Mouse (Mus musculus) stomach, embryonic 14.5 days (tissue): Measurements from ENCODE around the gene Gpsm3. TPM values are rescaled to one million over a fixed set of nuclear protein-coding genes. Genes with fewer than 3 reads are reported as not detected.
A peak's percentile ranks its signal among the peaks of the same experiment; 100 is the strongest.

Experiments
- ATAC-seq: fragments of 200-750 bp; cut with Nextera tagmentation; 2 replicates; pipeline ENCODE4 v1.8.0; 2017; ENCODE audit warnings: low read depth, moderate TSS enrichment; ENCODE audit not compliant: insufficient number of reproducible peaks, insufficient read depth, low FRiP score
- H3K27ac ChIP-seq: fragments of 300-500 bp; sonication (generic); 2 replicates; pipeline ENCODE4 v1.5.1; 2014; ENCODE audit warnings: mild to moderate bottlenecking, low read length, moderate library complexity, mixed read lengths
- H3K27me3 ChIP-seq: fragments of 300-500 bp; sonication (generic); 2 replicates; pipeline ENCODE4 v1.6.1; 2014; ENCODE audit warnings: low read length, control low read depth, mixed read lengths; ENCODE audit not compliant: control insufficient read depth, insufficient read depth
- H3K36me3 ChIP-seq: fragments of 300-500 bp; sonication (generic); 2 replicates; pipeline ENCODE4 v1.6.1; 2014; ENCODE audit warnings: mild to moderate bottlenecking, control low read depth, low read length, moderate library complexity, mixed read lengths; ENCODE audit not compliant: control insufficient read depth, insufficient read depth
- H3K4me1 ChIP-seq: fragments of 300-500 bp; sonication (generic); 2 replicates; pipeline ENCODE4 v1.6.1; 2014; ENCODE audit warnings: low read length, control low read depth, mixed read lengths; ENCODE audit not compliant: control insufficient read depth, insufficient read depth
- H3K4me2 ChIP-seq: fragments of 300-500 bp; sonication (generic); replicated peaks from 2 replicates; pipeline ENCODE4 v1.6.1; 2014; ENCODE audit warnings: low read depth, low read length, control low read depth
- H3K4me3 ChIP-seq: fragments of 300-500 bp; sonication (generic); 2 replicates; pipeline ENCODE4 v1.5.1; 2014; ENCODE audit warnings: low read depth, low read length, control low read depth
- H3K9ac ChIP-seq: fragments of 300-500 bp; sonication (generic); replicated peaks from 2 replicates; pipeline ENCODE4 v1.6.1; 2014; ENCODE audit warnings: low read depth, mild to moderate bottlenecking, control low read depth, low read length, moderate library complexity, mixed read lengths
- H3K9me3 ChIP-seq: fragments of 300-500 bp; sonication (generic); 2 replicates; pipeline ENCODE4 v1.6.1; 2016; ENCODE audit warnings: low read depth, low read length, control low read depth; ENCODE audit not compliant: control insufficient read depth
- WGBS: fragments of 180-500 bp; shearing (Covaris S2); extraction: QIAGEN DNeasy Blood & Tissue Kit; methylation state at CpG from one replicate; pipeline ENCODE4 v1.1.7; 2014; 5-methylcytosine and 5-hydroxymethylcytosine counted together
- polyA plus RNA-seq: library from polyadenylated mRNA; unstranded; fragments of >200 nt; fragmentation: Nextera tagmentation; extraction: Ambion mirVana; gene quantifications from 2 replicates; pipeline ENCODE4 v1.2.1, GENCODE M21; 2014

The Gpsm3 gene
- polyA plus RNA-seq, 1 experiment from 2014 or later: 6.1 TPM

GRCm38 (mm10) chr17:34626062-34626772 lies 36.6 kb downstream of the Gpsm3 start:
- H3K4me2 ChIP-seq: peak overlapping the region; percentile 56
- H3K4me3 ChIP-seq: peak overlapping the region; percentile 69
- peak overlapping the region; percentile 50; the same call in 1 of the 2 replicates for H3K9ac ChIP-seq
- H3K9me3 ChIP-seq: no peaks in the 10 kb centered on the region
- peaks cover 15% of the 10 kb centered on the region; the same call in 1 of the 2 replicates for H3K36me3 ChIP-seq
- H3K27me3 ChIP-seq: peaks cover 15% of the 10 kb centered on the region
- peaks cover 34% of the 10 kb centered on the region for H3K4me1 ChIP-seq
- peak overlapping the region; percentile 97; the same call in 1 of the 2 replicates for H3K27ac ChIP-seq
- ATAC-seq: no peak
- 50% methylated on average over 16 of the region's 16 CpGs for WGBS

GRCm38 (mm10) chr17:34626773-34627092 lies 37.1 kb downstream of the Gpsm3 start:
- Histone ChIP-seq H3K4me2 (peak overlapping the region; percentile 56), H3K27me3 (peaks cover 20% of the 10 kb centered on the region), H3K4me1 (peaks cover 39% of the 10 kb centered on the region), H3K36me3 (peaks cover 15% of the 10 kb centered on the region; the same call in 1 of the 2 replicates), H3K9me3 (no peaks in the 10 kb centered on the region), H3K4me3 (peak overlapping the region; percentile 69), H3K27ac (peak overlapping the region; percentile 97), H3K9ac (peak overlapping the region; percentile 50; the same call in 1 of the 2 replicates)
- ATAC-seq: no peak
- 1% methylated on average over 18 of the region's 18 CpGs for WGBS

- Histone ChIP-seq H3K4me1 (peaks cover 42% of the 10 kb centered on the region), H3K9ac (peak overlapping the region; percentile 72), H3K27me3 (peaks cover 22% of the 10 kb centered on the region), H3K27ac (peak overlapping the region; percentile 97), H3K36me3 (peaks cover 10% of the 10 kb centered on the region; the same call in 1 of the 2 replicates), H3K4me3 (peak overlapping the region; percentile 69), H3K4me2 (peak overlapping the region; percentile 56), H3K9me3 (no peaks in the 10 kb centered on the region)
- peak; percentile 85 for ATAC-seq
- under 1% methylated on average over 41 of the region's 45 CpGs for WGBS
These were observed 37.7 kb downstream of the Gpsm3 start for GRCm38 (mm10) chr17:34627093-34627942.

GRCm38 (mm10) chr17:34627943-34628643 lies 38.5 kb downstream of the Gpsm3 start, which contains the start of gene Ppt2:
Gene Ppt2, minus strand, starts transcription at chr17:34628510.
- Histone ChIP-seq H3K4me1 (peaks cover 42% of the 10 kb centered on the region), H3K9ac (peak within 1 kb of the TSS; percentile 72)

GRCm38 (mm10) chr17:34628644-34628967 lies 39.0 kb downstream of the Gpsm3 start:
- Histone ChIP-seq H3K9ac (peak overlapping the region; percentile 72; the same call in 1 of the 2 replicates), H3K4me3 (peak overlapping the region; percentile 69), H3K4me2 (peak overlapping the region; percentile 56), H3K27ac (peak overlapping the region; percentile 97), H3K27me3 (peaks cover 22% of the 10 kb centered on the region), H3K36me3 (no peaks in the 10 kb centered on the region; the same call in 1 of the 2 replicates), H3K4me1 (peaks cover 42% of the 10 kb centered on the region), H3K9me3 (no peaks in the 10 kb centered on the region)
- WGBS: 28% methylated on average over 5 of the region's 5 CpGs
- no peak for ATAC-seq

More at GRCm38 (mm10) chr17:34627943-34628643, 38.5 kb downstream of the Gpsm3 start, which contains the start of gene Ppt2:
- peaks cover 22% of the 10 kb centered on the region for H3K27me3 ChIP-seq
- peak within 1 kb of the TSS; percentile 69 for H3K4me3 ChIP-seq
- 3% methylated on average over 29 of the region's 29 CpGs for WGBS
- ATAC-seq: 0 out of 2 replicates have a peak, but pooled peaks have one; percentile 11
- peaks cover 2% of the 10 kb centered on the region; the same call in 1 of the 2 replicates for H3K36me3 ChIP-seq
- no peaks in the 10 kb centered on the region for H3K9me3 ChIP-seq
- peak within 1 kb of the TSS; percentile 97 for H3K27ac ChIP-seq
- peak within 1 kb of the TSS; percentile 56 for H3K4me2 ChIP-seq

GRCm38 (mm10) chr17:34629221-34629751 lies 39.7 kb downstream of the Gpsm3 start, which contains the start of gene Prrt1:
Gene Prrt1, plus strand, starts transcription at chr17:34629533.
- WGBS: 2% methylated on average over 16 of the region's 16 CpGs
- Histone ChIP-seq H3K36me3 (no peaks in the 10 kb centered on the region; the same call in 1 of the 2 replicates), H3K27me3 (peaks cover 22% of the 10 kb centered on the region), H3K4me2 (peak within 1 kb of the TSS; percentile 56), H3K9ac (peak within 1 kb of the TSS; percentile 72; the same call in 1 of the 2 replicates), H3K4me3 (peak within 1 kb of the TSS; percentile 69), H3K27ac (peak within 1 kb of the TSS; percentile 97), H3K4me1 (peaks cover 42% of the 10 kb centered on the region), H3K9me3 (no peaks in the 10 kb centered on the region)
- ATAC-seq: no peak

- H3K4me3 ChIP-seq: peak overlapping the region; percentile 16
- no peak overlapping the region for H3K9ac ChIP-seq
- ATAC-seq: no peak
- H3K4me2 ChIP-seq: peak overlapping the region; percentile 56
- WGBS: 20% methylated on average over 12 of the region's 12 CpGs
- no peak overlapping the region for H3K27ac ChIP-seq
- H3K9me3 ChIP-seq: no peaks in the 10 kb centered on the region
- H3K27me3 ChIP-seq: peaks cover 22% of the 10 kb centered on the region
- H3K36me3 ChIP-seq: no peaks in the 10 kb centered on the region; the same call in 1 of the 2 replicates
- H3K4me1 ChIP-seq: peaks cover 42% of the 10 kb centered on the region
These were observed 40.4 kb downstream of the Gpsm3 start for GRCm38 (mm10) chr17:34629796-34630603.
